Mouse (Mus musculus): ENCODE data around the gene Tm9sf4. TPM values are rescaled to one million over a fixed set of nuclear protein-coding genes. Genes with fewer than 3 reads are reported as not detected.

Gene Tm9sf4
- polyA plus RNA-seq, 1 experiment, result 42.5 TPM

DNA sequence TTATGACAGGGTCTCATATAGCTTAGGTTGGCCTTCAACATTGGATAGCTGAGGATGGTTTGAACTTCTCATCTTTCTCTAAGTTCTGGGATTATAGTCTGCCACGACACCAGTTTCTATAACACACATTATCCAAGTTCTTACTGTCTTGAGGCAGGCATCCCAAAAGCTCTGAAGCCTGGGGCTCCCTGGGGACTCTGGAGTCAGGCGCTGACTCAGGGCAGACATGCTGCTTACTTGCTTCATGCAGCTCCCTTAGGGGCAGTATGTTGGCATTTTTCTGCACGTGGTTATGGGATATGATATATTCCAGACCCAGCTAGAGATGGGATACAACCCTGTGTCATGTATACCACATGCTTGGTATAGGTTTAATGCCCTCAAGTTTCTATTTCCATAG is 18.9 kb downstream of the Tm9sf4 start:
- Histone ChIP-seq H3K4me3 (ENCODE audit: control insufficient read depth, insufficient read depth, low read length) (no peak overlapping the region), H3K4me1 (replicated peaks; ENCODE audit: control insufficient read depth, insufficient read depth, low read length) (no peaks in the 10 kb centered on the region), H3K27ac (ENCODE audit: control insufficient read depth, insufficient read depth, low read length) (no peak overlapping the region), H3K36me3 (ENCODE audit: control insufficient read depth, insufficient read depth, low read length) (peaks cover 7% of the 10 kb centered on the region; the same call in 1 of the 2 replicates), H3K27me3 (ENCODE audit: control insufficient read depth, insufficient read depth, low read length) (no peaks in the 10 kb centered on the region)
- no peak for DNase-seq
- WGBS, result 96% methylated on average over 3 of the region's 3 CpGs
- TF ChIP-seq CTCF (IDR thresholded peaks at IDR 0.05; ENCODE audit: borderline replicate concordance, control insufficient read depth, extremely low read depth, insufficient read depth, low read length, poor library complexity) (no peak), POLR2A (IDR thresholded peaks at IDR 0.05; ENCODE audit: control insufficient read depth, extremely low read depth, insufficient read depth, low read length, poor library complexity) (no peak)

- Histone ChIP-seq H3K27me3 (ENCODE audit: control insufficient read depth, insufficient read depth, low read length) (no peaks in the 10 kb centered on the region), H3K27ac (ENCODE audit: control insufficient read depth, insufficient read depth, low read length) (no peak overlapping the region), H3K4me3 (ENCODE audit: control insufficient read depth, insufficient read depth, low read length) (no peak overlapping the region), H3K36me3 (ENCODE audit: control insufficient read depth, insufficient read depth, low read length) (peaks cover 21% of the 10 kb centered on the region), H3K4me1 (replicated peaks; ENCODE audit: control insufficient read depth, insufficient read depth, low read length) (no peaks in the 10 kb centered on the region)
- DNase-seq, result no peak
- no peak for TF ChIP-seq POLR2A (IDR thresholded peaks at IDR 0.05; ENCODE audit: control insufficient read depth, extremely low read depth, insufficient read depth, low read length, poor library complexity)
- no peak for TF ChIP-seq CTCF (IDR thresholded peaks at IDR 0.05; ENCODE audit: borderline replicate concordance, control insufficient read depth, extremely low read depth, insufficient read depth, low read length, poor library complexity)
- WGBS, result 94% methylated on average over 2 of the region's 2 CpGs
Observed at GRCm38 (mm10) chr2:153186176-153186591, 25.1 kb downstream of the Tm9sf4 start.

GRCm38 (mm10) chr2:153187848-153188247 is 26.7 kb downstream of the Tm9sf4 start:
- DNase-seq, result no peak
- 94% methylated on average over 2 of the region's 2 CpGs for WGBS
- peaks cover 20% of the 10 kb centered on the region for H3K36me3 ChIP-seq (ENCODE audit: control insufficient read depth, insufficient read depth, low read length)
- no peaks in the 10 kb centered on the region for H3K4me1 ChIP-seq (replicated peaks; ENCODE audit: control insufficient read depth, insufficient read depth, low read length)
- H3K27ac ChIP-seq (ENCODE audit: control insufficient read depth, insufficient read depth, low read length), result no peak overlapping the region
- no peak overlapping the region for H3K4me3 ChIP-seq (ENCODE audit: control insufficient read depth, insufficient read depth, low read length)
- no peaks in the 10 kb centered on the region for H3K27me3 ChIP-seq (ENCODE audit: control insufficient read depth, insufficient read depth, low read length)
- TF ChIP-seq POLR2A (IDR thresholded peaks at IDR 0.05; ENCODE audit: control insufficient read depth, extremely low read depth, insufficient read depth, low read length, poor library complexity) (no peak), CTCF (IDR thresholded peaks at IDR 0.05; ENCODE audit: borderline replicate concordance, control insufficient read depth, extremely low read depth, insufficient read depth, low read length, poor library complexity) (no peak)

- Histone ChIP-seq H3K27me3 (ENCODE audit: control insufficient read depth, insufficient read depth, low read length) (no peaks in the 10 kb centered on the region), H3K4me1 (replicated peaks; ENCODE audit: control insufficient read depth, insufficient read depth, low read length) (no peaks in the 10 kb centered on the region), H3K27ac (ENCODE audit: control insufficient read depth, insufficient read depth, low read length) (no peak overlapping the region), H3K4me3 (ENCODE audit: control insufficient read depth, insufficient read depth, low read length) (no peak overlapping the region), H3K36me3 (ENCODE audit: control insufficient read depth, insufficient read depth, low read length) (peaks cover 26% of the 10 kb centered on the region)
- TF ChIP-seq POLR2A (IDR thresholded peaks at IDR 0.05; ENCODE audit: control insufficient read depth, extremely low read depth, insufficient read depth, low read length, poor library complexity), result no peak
- TF ChIP-seq CTCF (IDR thresholded peaks at IDR 0.05; ENCODE audit: borderline replicate concordance, control insufficient read depth, extremely low read depth, insufficient read depth, low read length, poor library complexity), result no peak
- DNase-seq, result no peak
- WGBS, result 91% methylated on average over 2 of the region's 2 CpGs
Observed at GRCm38 (mm10) chr2:153191242-153191641, 30.1 kb downstream of the Tm9sf4 start.

- H3K4me3 ChIP-seq (ENCODE audit: control insufficient read depth, insufficient read depth, low read length), result no peak overlapping the region
- WGBS, result 98% methylated on average over 3 of the region's 3 CpGs
- peaks cover 8% of the 10 kb centered on the region; the same call in 1 of the 2 replicates for H3K36me3 ChIP-seq (ENCODE audit: control insufficient read depth, insufficient read depth, low read length)
- no peaks in the 10 kb centered on the region for H3K4me1 ChIP-seq (replicated peaks; ENCODE audit: control insufficient read depth, insufficient read depth, low read length)
- H3K27me3 ChIP-seq (ENCODE audit: control insufficient read depth, insufficient read depth, low read length), result no peaks in the 10 kb centered on the region
- no peak for DNase-seq
- H3K27ac ChIP-seq (ENCODE audit: control insufficient read depth, insufficient read depth, low read length), result no peak overlapping the region
- no peak for TF ChIP-seq CTCF (IDR thresholded peaks at IDR 0.05; ENCODE audit: borderline replicate concordance, control insufficient read depth, extremely low read depth, insufficient read depth, low read length, poor library complexity)
- no peak for TF ChIP-seq POLR2A (IDR thresholded peaks at IDR 0.05; ENCODE audit: control insufficient read depth, extremely low read depth, insufficient read depth, low read length, poor library complexity)
Observed at GRCm38 (mm10) chr2:153194255-153194654, 33.2 kb downstream of the Tm9sf4 start.

DNA sequence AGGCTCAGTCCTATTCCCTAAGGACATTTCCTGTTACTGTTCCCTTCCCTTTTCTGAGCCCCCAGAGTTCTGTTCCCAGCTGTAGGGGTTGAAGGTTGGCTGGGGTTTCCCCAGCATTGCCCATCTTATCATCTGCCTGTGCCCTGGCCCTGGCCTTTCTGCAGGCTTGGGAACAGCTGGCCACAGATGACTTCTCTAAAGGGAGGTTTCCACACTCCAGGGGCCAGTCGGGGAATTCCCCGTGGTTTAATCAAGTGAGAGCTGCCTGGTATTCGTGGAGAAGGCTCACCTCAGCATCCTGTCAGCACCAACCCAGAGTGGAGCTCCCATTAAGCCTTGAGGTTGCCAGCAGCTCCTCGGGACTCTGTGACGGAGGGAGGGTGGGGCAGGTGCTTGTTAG is 37.4 kb downstream of the Tm9sf4 start:
- TF ChIP-seq CTCF (IDR thresholded peaks at IDR 0.05; ENCODE audit: borderline replicate concordance, control insufficient read depth, extremely low read depth, insufficient read depth, low read length, poor library complexity) (no peak), POLR2A (IDR thresholded peaks at IDR 0.05; ENCODE audit: control insufficient read depth, extremely low read depth, insufficient read depth, low read length, poor library complexity) (no peak)
- Histone ChIP-seq H3K36me3 (ENCODE audit: control insufficient read depth, insufficient read depth, low read length) (peaks cover 8% of the 10 kb centered on the region; the same call in 1 of the 2 replicates), H3K27ac (ENCODE audit: control insufficient read depth, insufficient read depth, low read length) (no peak overlapping the region), H3K4me1 (replicated peaks; ENCODE audit: control insufficient read depth, insufficient read depth, low read length) (no peaks in the 10 kb centered on the region), H3K4me3 (ENCODE audit: control insufficient read depth, insufficient read depth, low read length) (no peak overlapping the region), H3K27me3 (ENCODE audit: control insufficient read depth, insufficient read depth, low read length) (no peaks in the 10 kb centered on the region)
- no peak for DNase-seq
- 60% methylated on average over 5 of the region's 5 CpGs for WGBS

DNA sequence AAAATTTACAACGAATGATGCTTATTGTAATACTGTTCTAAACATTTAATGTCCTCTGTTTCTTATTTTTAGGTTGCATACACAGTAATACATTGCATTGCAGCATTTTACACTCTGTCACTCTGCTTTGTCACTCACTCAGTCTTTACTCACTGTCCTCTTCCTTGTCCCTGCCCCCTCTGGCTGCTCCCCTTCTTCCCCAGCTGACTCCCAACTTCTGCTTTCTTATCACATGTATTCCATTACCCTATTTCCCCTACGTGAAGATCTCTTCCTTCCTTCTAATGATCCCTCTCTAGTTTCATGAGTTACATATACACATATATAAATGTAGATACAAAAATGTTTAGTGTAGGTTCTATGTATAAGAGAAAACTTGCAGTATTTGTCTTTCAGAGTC is 38.0 kb downstream of the Tm9sf4 start:
- Histone ChIP-seq H3K27me3 (ENCODE audit: control insufficient read depth, insufficient read depth, low read length) (no peaks in the 10 kb centered on the region), H3K36me3 (ENCODE audit: control insufficient read depth, insufficient read depth, low read length) (peaks cover 8% of the 10 kb centered on the region; the same call in 1 of the 2 replicates), H3K4me1 (replicated peaks; ENCODE audit: control insufficient read depth, insufficient read depth, low read length) (no peaks in the 10 kb centered on the region), H3K27ac (ENCODE audit: control insufficient read depth, insufficient read depth, low read length) (no peak overlapping the region), H3K4me3 (ENCODE audit: control insufficient read depth, insufficient read depth, low read length) (no peak overlapping the region)
- TF ChIP-seq POLR2A (IDR thresholded peaks at IDR 0.05; ENCODE audit: control insufficient read depth, extremely low read depth, insufficient read depth, low read length, poor library complexity) (no peak), CTCF (IDR thresholded peaks at IDR 0.05; ENCODE audit: borderline replicate concordance, control insufficient read depth, extremely low read depth, insufficient read depth, low read length, poor library complexity) (no peak)
- no peak for DNase-seq
- WGBS, result 61% methylated on average over 2 of the region's 2 CpGs

Data from thymus, adult 2 months (tissue).